Mouse (Mus musculus) left cerebral cortex, postnatal 36 days (tissue): ENCODE results near the gene 4933405L10Rik. TPM values are rescaled to one million over a fixed set of nuclear protein-coding genes. Genes with fewer than 3 reads are reported as not detected.
A peak's percentile ranks its signal among the peaks of the same experiment; 100 is the strongest.

ENCODE experiments used
- DNase-seq, 2 experiments: peaks; one replicate each; pipeline ENCODE4 v3.0.0; 2021 to 2022; ENCODE audit warnings: low spot score in 2 of 2, mixed read lengths in 1 of 2
- intact Hi-C: fragments of 180-260 bp; cut with DNase I; formaldehyde crosslinking; loops from one replicate; pipeline ENCODE4 v1.15.1; 2025
- total RNA-seq, 2 experiments: library from RNA; stranded (reverse); gene quantifications; 2 replicates each; pipeline ENCODE4 v1.2.3; 2021

4933405L10Rik gene
- total RNA-seq: not detected

DNA sequence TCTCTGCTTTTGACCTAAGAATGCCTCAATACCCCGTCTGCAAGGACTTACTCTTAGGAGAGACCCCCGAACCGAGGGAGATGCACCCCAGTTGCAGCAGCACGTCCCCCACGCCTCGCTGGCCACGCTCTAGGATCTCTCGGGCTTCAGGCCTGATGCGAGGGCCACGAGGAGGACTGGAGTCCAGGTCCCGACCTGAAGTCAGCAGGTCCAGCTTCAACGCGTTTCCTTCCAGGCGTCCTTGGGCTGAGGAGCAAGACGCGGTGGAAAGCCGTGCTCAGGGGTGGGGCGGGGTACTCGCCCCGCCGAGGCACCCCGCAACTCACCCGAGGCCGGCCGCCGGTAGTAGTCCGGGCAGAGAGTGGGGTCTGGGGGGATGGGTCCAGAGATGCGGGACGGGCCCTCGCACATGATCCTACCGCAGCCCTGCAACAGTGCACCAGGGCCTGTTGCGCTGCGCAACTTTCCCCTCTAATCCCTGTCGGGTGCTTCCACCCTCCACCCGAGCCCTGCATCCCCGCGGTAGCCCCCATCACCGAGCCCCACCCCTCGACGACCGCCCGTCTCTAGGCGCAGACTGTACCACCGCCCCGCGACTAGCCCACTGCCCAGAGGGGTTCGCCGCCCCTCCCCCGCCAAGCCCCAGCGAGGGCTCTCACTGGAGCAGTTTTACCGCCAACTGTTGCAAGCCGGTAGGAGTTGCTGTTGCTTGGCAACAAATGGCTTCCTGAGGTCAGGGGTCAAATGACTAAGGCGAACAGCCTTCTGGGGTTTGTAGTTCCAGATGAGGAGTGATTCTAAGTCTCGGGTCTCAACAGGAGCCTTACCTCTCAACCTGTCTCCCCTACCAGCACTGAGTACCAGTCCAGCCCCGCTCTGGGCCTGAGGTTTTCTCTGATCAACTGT, at the start of gene 4933405L10Rik, which contains the start of gene Enkd1:
Gene 4933405L10Rik, plus strand, starts transcription at position 158 of the 906 bp plus-strand sequence.
Gene Enkd1, minus strand, starts transcription at position 713 of the 906 bp plus-strand sequence.
- DNase-seq: peak; percentile 73 to 83
- intact Hi-C loops: no loop called here

DNA sequence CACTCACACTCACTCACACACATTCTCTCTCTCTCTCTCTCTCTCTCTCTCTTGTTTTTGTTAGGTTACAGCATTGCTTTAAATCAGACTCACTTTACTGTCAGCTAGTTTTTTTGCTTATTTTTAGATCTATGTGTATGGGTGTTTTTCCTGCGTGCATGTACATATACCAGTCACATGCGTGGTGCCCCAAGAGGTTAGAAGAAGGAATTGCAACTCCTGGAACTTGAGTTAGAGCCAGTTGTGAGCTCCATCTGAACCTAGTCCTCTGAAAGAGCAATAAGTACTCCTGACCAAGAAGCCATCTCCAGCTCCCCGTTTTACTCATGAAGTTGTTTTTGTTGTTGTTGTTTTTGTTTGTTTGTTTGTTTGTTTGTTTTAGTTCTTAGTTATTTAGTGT, 46.3 kb upstream of the 4933405L10Rik start:
- intact Hi-C loops: no loop called here
- DNase-seq: no peak

DNA sequence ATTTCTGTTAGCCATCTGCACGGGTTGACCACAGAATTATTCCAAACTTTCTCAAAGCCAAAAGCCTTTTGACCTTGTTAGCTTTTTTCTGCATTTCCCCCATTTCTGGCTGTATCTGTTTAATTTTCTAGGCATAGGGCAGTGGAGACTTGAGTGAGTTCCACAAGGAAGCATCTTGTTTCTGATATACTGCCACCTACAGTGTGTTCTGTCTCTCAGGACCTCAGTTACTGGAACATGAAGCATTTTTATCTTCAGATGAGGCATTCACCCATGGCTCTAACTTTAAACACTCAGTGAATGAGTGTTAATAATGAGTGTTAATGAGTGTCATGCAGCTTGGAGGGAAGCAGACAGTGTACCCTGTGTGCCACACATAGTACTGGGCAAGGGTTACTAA, 29.6 kb upstream of the 4933405L10Rik start:
- no peak for DNase-seq
- intact Hi-C loops: no loop called here

DNA sequence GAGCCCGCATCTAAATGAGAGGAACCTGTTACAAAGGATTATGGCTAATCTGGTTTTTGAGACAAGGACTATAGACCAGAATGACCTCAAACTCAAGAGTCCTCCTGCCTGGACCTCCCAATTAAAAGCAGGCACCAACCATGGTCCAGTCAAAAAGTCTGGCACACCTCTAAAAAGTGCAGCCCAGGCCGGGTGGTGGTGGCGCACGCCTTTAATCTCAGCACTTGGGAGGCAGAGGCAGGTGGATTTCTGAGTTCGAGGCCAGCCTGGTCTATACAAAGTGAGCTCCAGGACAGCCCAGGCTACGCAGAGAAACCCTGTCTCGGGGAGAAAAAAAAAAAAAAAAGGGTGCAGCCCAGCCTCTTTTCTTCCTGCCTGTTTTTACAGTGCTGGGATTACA, 22.1 kb upstream of the 4933405L10Rik start:
- no peak for DNase-seq
- intact Hi-C loops: no loop called here

DNA sequence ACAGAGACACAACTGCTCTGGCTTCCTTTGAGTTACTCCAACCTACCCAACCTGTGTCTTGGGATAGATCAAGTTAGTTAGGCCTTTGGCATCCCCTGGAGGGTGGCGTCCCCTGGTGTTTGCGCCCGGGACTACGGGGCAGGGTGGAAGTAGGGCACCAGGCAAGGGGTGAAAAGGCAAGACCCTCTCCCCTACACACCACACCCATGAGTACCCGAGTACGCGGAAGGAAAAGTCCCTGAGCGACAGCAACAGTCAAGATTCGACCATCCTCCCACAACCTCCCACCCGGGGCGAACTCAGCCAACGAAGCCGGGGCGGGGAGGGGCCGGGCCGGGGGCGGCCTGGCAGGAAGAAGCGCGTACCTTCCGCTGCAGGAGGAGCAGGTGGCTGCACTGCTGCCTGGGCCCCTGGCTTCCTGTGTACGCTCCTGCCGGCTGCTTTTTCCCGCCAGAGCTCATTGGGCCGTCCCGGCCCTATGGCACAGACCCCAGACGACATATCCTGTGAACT, 21.6 kb upstream of the 4933405L10Rik start, which contains the start of gene Carmil2:
Gene Carmil2, plus strand, starts transcription at position 479 of the 513 bp plus-strand sequence.
- intact Hi-C loops: no loop called here
- DNase-seq: no peak

DNA sequence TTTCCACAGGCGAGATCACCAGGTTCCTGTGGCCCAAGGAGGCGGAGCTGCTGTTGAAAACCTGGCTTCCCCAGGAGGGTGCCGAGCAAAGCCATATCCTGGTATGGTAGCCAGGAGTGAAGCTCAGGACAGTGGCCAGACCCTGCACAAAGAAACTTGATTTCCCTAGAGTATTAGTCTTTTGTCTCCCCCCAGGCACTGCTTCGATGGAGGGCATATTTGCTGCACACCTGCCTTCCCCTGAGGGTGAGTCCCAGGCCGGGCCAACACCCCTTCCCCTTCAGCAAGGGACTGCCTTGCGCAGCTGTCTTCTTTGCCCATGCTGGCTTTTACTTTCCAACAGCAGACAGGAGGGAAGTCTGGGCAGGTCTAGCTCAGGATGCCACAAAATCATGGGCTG, 20.9 kb upstream of the 4933405L10Rik start:
- no peak for DNase-seq
- intact Hi-C loops: no loop called here

DNA sequence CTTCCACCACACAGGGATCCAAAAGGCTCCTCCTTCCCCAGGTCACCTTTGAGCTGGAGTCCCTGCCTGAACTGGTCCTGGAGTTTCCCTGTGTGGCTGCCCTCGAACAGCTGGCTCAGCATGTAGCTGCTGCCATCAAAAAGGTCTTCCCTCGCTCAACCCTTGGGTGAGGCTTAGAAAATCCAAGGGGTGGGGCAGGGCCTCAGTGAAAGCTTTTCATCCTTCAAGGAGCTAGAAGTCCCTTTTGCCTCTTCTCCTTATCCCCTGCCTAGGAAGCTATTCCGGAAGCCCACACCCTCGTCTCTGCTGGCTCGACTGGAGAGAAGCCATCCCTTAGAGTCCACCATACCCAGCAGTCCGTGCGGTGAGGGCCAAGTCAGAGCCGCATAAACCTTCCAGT, 19.9 kb upstream of the 4933405L10Rik start:
- DNase-seq: no peak
- intact Hi-C loops: no loop called here

DNA sequence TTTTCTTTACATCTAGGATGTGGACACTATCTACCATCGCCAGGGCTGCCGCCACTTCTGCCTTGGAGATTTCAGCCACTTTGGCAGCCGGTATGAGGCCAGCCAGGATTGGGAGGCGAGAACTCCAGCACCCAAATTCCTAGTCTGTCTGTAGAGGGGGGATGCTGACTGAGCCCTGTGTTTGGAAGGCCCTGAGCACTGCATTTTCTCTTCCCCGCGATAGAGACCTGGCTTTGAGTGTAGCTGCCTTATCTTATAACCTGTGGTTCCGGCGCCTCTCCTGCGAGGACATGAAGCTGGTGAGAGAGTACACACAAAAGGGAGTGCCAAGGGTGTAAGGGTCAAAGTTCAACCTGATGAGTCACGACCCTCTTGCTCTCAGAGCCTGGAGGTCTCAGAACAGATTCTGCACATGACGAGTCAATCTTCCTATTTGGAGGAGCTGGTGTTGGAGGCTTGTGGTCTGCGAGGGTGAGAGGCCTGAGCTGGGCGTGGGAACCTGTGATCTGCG, 19.2 kb upstream of the 4933405L10Rik start:
- DNase-seq: no peak
- intact Hi-C loops: no loop called here

DNA sequence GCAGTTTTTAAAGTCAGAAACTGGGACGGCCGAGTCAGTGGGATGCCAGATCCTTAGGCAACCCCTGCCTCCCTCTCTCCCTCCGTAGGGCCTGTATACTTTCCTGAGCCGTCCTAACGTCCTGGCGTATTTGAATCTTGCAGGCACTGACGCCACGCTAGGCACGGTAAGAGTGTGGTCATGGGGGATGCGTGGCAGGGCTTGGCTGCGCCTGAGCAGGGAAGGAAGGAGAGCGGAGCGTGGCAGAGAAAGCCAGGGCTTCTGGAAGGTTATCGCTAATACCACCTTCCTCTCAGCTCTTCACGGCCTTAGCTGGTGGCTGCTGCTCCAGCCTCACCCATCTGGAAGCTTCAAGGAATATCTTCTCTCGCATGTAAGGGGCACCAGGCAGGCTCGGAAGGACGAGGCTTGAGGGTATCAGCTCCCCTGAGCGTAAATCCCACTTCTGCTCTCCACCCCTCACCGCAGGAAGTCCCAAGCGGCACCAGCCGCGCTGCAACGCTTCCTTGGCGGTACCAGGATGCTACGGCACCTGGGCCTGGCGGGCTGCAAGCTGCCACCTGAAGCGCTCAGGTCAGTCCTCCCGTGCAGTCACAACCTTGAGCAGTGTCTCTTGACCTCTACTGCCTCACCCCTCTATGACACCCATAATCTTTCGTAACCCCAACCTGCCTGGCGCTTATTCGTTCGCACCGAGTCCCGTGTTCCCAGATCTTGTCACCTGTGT, 18.0 kb upstream of the 4933405L10Rik start:
- no peak for DNase-seq
- intact Hi-C loops: no loop called here

DNA sequence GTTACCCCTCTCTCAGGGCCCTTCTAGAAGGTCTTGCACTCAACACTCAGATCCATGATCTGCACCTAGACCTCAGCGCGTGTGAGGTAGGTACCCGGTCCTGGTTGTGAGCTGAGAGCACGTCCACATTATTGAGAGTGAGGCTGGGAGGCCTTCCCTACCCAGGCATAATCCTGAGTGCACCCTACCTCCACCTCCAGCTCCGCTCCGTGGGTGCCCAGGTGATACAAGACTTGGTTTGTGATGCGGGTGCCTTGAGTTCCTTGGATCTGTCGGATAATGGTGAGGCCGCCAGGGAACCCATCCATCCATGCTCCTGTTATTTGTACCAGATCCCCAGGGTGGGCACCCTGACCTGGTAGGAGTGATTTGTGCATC, 17.5 kb upstream of the 4933405L10Rik start:
- intact Hi-C loops: loop anchor here (5.0 kb wide), 1 partner anchor 53 kb away; the partner anchor contains the start of genes Agrp and Ctcf
- DNase-seq: no peak

DNA sequence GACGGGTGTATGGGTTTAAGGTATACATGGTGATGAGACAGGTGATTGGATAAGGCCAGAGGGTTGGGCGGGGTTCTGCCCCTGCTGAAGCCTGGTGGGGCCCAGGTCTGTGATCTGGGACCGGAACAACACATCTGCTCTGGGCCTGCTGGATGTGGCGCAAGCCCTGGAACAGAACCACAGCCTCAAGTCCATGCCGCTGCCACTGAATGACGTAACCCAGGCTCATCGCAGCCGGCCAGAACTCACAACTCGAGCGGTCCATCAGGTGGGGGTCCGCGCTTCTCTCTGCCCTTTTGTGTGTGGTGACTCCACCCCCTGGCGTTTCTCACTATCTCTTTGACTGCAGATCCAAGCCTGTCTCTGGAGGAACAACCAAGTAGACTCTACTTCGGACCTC, 16.5 kb upstream of the 4933405L10Rik start:
- intact Hi-C loops: loop anchor here (5.0 kb wide), 1 partner anchor 54 kb away; the partner anchor contains the start of genes Agrp and Ctcf
- no peak for DNase-seq

DNA sequence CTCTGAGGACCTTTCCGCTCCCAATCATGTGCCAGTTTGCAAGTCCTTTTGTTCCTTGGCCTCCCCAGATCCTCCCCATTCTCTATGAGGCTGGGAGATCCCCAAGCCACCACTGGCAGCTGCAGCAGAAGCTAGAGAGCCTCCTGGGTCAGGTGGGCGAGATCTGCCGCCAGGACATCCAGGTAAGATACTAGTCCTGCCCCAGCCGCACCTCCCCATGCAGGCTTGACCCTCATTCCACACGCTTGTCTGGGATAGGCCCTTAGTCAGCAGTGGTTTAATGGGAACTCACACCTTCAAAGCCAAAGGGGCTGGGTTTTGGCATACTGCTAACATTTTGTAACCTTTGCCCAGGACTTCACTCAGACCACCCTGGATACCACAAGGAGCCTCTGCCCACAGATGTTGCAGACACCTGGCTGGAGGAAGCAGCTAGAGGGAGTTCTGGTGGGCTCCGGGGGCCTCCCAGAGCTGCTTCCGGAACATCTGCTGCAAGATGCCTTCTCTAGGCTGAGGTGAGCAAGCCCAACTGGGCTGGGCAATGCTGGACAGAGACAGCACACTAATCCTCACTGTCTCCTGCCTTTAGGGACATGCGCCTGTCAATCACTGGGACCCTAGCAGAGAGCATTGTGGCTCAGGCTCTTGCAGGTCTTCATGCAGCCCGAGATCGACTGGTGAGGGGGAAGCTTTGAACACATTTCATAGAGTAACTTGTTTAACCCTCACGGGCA, 14.8 kb upstream of the 4933405L10Rik start:
- peak in 1 of 2 experiments; percentile 2 for DNase-seq
- intact Hi-C loops: loop anchor here (5.0 kb wide), 1 partner anchor 55 kb away; the partner anchor contains the start of genes Agrp and Ctcf

DNA sequence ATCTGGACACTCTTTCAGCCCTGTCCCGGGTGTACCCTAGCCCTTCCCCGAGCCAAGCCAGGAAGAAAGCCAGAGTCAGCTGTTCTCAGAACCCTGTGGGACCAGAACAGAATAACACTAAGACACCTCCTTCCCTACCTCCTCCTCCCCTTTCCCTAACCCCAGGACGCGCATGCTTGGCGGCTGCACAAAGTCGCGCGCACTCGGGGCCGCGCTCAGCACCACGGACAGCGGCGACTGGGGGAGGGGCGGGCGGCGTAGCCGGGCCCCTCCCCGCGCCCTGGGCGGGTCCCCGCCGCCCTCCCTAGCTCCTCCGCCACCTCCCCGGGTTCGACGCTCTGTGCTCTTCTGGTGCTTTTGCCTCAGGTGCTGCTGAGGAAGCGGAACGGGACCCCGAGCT, 13.8 kb upstream of the 4933405L10Rik start:
- peak; percentile 81 to 87 for DNase-seq
- intact Hi-C loops: loop anchor here (5.0 kb wide), 1 partner anchor 56 kb away; the partner anchor contains the start of genes Agrp and Ctcf

DNA sequence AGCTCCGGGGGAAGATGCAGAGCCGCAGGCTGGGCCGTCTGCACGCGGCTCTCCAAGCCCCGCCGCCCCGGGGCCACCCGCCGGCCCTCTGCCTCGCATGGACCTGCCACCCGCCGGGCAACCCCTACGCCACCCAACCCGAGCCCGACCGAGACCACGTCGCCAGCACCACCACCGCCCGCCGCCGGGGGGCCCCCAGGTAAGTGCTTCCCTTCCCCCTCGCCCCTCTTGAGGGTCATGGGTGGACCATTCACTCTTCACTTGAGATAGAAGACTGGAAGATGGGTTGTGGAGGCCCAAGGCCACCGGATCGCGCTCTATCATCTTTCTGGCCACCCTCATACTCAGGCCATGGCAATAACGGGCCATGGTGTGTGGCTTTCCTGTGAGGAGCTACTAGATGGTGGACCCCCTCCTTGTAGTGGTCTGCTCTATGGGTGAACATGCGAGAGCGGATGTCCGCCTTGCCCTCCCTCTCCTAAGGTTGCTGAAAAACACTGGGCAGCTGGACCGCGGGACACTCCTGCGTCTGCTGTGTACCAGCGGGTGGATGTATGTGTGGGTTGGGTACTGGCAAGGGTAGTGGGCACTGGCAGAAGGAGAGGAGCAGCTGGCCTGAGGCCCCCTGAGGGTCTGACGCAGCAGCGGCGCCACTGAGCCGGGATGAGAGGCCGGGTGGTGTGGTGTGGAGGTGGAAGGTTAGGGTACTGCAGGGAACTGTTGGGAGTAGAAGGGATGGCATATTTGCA, 13.2 kb upstream of the 4933405L10Rik start:
- intact Hi-C loops: loop anchor here (5.0 kb wide), 1 partner anchor 57 kb away; the partner anchor contains the start of genes Agrp and Ctcf

DNA sequence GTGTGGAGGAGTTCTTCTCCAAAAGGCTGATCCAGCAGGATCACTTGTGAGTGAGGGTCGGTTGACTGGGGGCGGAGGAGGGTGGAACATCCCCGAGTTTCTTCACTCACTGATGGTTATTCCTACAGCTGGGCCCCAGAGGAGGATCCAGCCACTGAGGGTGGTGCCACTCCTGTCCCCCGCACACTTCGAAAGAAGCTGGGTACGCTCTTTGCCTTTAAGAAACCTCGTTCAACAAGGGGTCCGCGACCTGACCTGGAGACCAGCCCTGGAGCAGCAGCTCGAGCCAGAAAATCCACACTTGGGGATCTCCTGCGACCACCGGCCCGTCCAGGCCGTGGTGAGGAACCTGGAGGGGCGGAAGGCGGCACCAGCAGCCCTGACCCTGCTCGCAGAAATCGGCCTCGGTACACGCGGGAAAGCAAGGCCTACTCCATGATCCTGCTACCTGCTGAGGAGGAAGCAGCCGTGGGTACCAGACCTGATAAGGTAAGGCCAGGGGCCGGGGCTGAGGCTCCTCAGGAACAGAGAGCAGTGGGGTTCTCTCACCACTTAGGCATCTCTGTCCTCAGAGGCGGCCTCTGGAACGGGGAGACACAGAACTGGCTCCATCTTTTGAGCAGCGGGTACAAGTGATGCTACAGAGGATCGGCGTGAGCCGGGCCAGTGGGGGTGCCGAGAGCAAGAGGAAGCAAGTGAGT, 12.2 kb upstream of the 4933405L10Rik start:
- intact Hi-C loops: no loop called here
- no peak for DNase-seq

More for the DNA sequence above, 13.2 kb upstream of the 4933405L10Rik start:
- DNase-seq: peak; percentile 56 to 62

DNA sequence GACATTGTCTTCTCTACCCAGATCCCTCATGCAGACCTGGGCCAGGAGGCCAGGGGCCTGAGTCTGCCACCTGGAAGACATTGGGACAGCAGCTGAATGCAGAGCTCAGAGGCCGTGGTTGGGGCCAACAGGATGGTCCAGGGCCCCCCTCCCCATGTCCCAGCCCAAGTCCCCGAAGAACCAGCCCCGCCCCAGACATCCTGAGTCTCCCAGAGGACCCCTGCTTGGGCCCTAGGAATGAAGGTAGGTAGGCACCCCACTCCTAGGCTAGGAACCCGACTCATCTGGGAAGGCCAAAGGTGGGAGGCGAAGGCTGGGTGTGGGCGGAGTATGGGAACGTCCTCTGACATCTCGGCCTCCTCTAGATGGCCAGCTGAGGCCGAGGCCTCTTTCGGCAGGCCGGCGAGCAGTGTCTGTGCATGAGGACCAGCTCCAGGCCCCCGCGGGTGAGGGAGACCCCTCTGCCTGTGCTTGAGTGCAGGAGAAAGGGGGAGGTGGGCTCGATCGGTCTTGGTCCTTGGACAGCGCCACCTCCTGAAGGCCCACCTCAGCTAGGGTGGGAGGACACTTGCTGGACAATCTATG, 10.2 kb upstream of the 4933405L10Rik start:
- intact Hi-C loops: no loop called here
- no peak for DNase-seq

DNA sequence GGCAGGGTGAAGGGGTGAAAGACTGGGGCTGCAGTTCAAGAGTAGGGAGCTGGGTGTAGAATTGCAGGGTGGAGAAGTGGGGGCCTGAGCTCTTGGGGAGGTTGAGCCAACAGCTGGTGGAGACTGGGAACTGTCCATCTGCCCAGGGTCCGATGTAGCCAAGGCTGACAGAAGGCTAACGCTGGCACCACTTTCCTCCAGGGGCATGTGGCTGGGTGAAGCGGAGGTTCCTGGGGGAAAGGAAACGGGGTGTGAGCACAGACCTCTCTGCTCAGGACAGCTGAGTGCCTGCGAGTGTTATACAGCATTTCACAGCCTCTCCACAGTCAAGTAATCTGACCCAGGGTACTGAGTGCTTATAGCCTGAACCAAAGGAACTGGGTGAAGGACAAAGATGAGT, 8.7 kb upstream of the 4933405L10Rik start:
- intact Hi-C loops: no loop called here
- DNase-seq: no peak
